Mouse (Mus musculus): Measurements from ENCODE around the gene Vps41. TPM values are rescaled to one million over a fixed set of nuclear protein-coding genes. Genes with fewer than 3 reads are reported as not detected.

Vps41 gene
- polyA plus RNA-seq (2012; ENCODE audit: low replicate concordance), result 0.79 and 1.7 TPM in 2 replicates

DNA sequence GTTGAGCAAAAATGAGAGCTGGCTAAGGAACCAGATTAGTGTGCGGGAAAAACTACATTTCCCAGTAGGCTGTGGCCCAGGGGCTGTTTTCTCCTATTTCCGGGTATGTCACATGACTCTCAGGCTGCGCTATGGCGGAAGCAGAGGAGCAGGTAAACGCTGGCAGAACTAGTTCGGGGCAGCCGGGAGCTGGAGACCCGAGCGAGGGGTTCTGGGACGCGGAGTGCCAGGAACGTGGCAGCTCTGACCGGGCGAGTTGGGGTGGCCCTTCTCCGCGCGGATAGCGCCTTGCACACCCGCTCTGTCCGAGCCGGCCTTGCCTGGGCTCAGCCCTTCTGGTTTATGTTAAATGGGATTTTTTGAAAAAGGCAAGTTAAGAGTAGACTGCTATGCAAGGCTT lies at the start of gene Vps41:
Gene Vps41, plus strand, starts transcription at position 102 of the 400 bp plus-strand sequence.

Other genes starting within 250 kb of the Vps41 start
- not detected in 2 replicates for gene Amph, start 230.9 kb downstream of the Vps41 start, polyA plus RNA-seq (2012; ENCODE audit: low replicate concordance)